Mouse (Mus musculus): Measurements from ENCODE around the gene Cyb5r4. TPM values are rescaled to one million over a fixed set of nuclear protein-coding genes. Genes with fewer than 3 reads are reported as not detected.

Gene Cyb5r4
- polyA plus RNA-seq, 1 experiment from 2014 or later: 47.3 TPM

DNA sequence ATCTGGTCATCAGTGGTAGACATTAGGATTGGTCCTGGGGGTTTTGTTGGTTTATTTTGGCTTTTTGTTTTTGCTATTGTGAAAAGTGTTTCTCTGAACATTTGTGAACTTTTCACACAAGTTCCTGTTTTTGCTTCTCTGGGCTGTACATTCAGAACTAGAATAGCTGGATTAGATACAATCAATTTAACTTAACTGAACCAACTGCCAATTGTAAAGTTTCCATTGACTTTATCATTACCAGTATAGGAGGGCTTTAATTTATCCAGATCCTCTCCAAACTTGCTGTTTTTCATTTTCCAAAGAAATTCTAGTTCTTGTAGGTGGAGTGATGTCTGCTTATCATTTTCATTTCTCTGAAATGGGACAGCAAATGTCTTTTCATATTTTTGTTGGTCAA lies 32.0 kb upstream of the Cyb5r4 start:
- Histone ChIP-seq H3K9ac (no peak overlapping the region), H3K4me3 (no peak overlapping the region), H3K36me3 (no peaks in the 10 kb centered on the region), H3K4me2 (no peak overlapping the region), H3K27me3 (replicated peaks) (no peaks in the 10 kb centered on the region), H3K4me1 (peaks cover 12% of the 10 kb centered on the region), H3K9me3 (no peaks in the 10 kb centered on the region), H3K27ac (replicated peaks) (no peak overlapping the region)
- no peak for ATAC-seq (ENCODE audit: extremely low read depth, insufficient number of reproducible peaks, low FRiP score, low TSS enrichment)

- no peak overlapping the region for H3K9ac ChIP-seq
- H3K36me3 ChIP-seq: no peaks in the 10 kb centered on the region
- peaks cover 12% of the 10 kb centered on the region for H3K4me1 ChIP-seq
- peak overlapping the region; percentile 18; the same call in 1 of the 2 replicates for H3K4me2 ChIP-seq
- no peak for ATAC-seq (ENCODE audit: extremely low read depth, insufficient number of reproducible peaks, low FRiP score, low TSS enrichment)
- H3K9me3 ChIP-seq: no peaks in the 10 kb centered on the region
- H3K4me3 ChIP-seq: no peak overlapping the region
- 42% methylated on average over 8 of the region's 8 CpGs for WGBS
- H3K27ac ChIP-seq (replicated peaks): no peak overlapping the region
- no peaks in the 10 kb centered on the region for H3K27me3 ChIP-seq (replicated peaks)
These were observed 30.1 kb upstream of the Cyb5r4 start for GRCm38 (mm10) chr9:86991758-86992157.

DNA sequence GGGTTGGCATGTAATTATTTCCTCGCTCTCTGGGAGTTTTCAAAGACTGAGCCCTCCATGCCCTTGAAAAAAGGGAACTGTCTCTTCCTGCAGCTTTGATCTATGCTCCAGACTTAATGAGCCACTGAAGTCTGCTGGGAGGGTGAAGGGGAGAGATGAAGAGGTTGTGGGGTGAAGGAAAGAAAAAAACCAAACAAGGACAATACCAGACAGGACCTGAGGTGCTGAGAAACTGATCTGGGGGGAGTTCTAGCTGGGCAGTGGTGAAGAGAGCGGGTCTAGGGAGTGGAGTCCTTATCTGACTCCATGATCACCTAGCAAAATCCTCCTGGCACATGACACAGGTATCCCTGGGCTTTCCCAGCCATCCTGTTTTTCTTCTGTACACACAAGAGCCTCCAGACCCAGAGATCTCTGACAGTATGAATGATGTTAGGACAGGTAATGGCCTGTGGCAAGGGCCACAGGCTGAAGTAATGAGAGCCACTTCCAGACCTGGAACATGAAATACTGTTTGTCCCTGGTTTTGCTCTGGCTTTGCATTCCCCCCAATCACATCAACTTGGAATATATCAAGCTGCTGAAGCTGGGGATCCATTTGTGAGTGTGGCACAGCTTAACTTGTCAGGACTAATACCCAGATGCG lies 24.6 kb upstream of the Cyb5r4 start:
- peaks cover under 1% of the 10 kb centered on the region for H3K4me1 ChIP-seq
- H3K27me3 ChIP-seq (replicated peaks): no peaks in the 10 kb centered on the region
- no peak overlapping the region for H3K4me3 ChIP-seq
- H3K4me2 ChIP-seq: no peak overlapping the region
- H3K27ac ChIP-seq (replicated peaks): no peak overlapping the region
- no peaks in the 10 kb centered on the region for H3K9me3 ChIP-seq
- no peak overlapping the region for H3K9ac ChIP-seq
- 65% methylated on average over 3 of the region's 3 CpGs for WGBS
- no peaks in the 10 kb centered on the region for H3K36me3 ChIP-seq
- no peak for ATAC-seq (ENCODE audit: extremely low read depth, insufficient number of reproducible peaks, low FRiP score, low TSS enrichment)

DNA sequence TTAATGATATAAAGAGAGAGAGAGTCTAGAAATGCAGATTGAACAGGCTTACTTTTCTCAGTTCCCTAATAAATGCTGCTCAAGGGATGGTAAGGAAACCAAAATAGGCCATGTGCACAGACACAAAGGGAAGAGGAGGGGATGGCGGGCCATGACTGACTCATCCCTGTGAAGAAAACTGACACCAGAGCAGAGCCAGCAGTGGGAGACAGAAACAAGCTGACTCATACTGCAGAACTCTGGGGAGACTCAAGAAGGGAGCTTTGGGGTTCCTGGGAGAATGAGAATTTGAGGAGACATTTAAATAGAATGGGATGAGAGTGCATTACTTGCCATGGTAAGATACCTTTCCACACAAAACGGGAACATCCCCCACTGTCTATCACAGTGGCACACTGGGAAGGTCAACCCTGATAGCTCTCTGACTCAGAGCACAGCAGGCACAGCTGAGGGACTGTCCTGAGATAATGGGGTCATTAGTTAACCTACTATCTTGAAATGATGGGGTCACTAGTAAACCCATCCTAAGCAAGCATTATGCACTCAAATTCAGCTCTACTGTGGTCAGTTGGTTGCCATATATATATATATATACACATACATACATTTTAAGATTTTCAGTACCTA lies 21.7 kb upstream of the Cyb5r4 start:
- ATAC-seq (ENCODE audit: extremely low read depth, insufficient number of reproducible peaks, low FRiP score, low TSS enrichment): no peak
- no peak overlapping the region for H3K9ac ChIP-seq
- H3K36me3 ChIP-seq: no peaks in the 10 kb centered on the region
- H3K27ac ChIP-seq (replicated peaks): no peak overlapping the region
- H3K9me3 ChIP-seq: no peaks in the 10 kb centered on the region
- no peak overlapping the region for H3K4me3 ChIP-seq
- peaks cover 8% of the 10 kb centered on the region for H3K4me1 ChIP-seq
- 50% methylated on average over 2 of the region's 2 CpGs for WGBS
- H3K4me2 ChIP-seq: no peak overlapping the region
- no peaks in the 10 kb centered on the region for H3K27me3 ChIP-seq (replicated peaks)

DNA sequence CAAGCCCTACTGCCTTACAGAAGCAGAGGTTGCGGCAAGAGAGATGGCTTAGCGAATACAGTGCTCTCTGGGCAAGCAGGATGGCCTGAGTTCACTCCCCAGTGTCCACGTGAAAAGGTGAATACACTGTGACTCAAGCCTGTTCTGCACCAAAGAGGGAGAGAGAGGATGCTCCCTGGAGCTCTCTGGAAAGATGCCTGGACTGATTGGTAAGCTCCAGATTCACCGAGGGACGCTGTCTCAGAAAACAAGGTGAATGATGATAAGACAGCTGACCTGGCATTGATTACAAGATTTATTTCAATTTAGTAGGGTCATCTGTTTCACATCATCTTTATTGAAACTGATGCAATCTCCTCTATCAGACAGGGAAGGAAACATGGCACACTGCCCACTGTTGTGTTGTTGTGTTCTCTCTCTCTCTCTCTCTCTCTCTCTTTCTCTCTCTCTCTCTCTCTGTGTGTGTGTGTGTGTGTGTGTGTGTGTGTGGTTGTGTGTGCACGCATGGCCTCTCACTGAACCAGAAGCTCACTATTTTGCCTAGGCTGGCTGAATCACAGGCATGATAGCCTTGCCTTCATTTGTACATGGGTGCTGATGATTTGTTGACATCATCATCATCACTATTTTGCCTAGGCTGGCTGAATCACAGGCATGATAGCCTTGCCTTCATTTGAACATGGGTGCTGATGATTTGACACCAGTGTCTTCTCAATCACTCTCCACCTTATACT lies 16.9 kb upstream of the Cyb5r4 start:
- Histone ChIP-seq H3K9me3 (no peaks in the 10 kb centered on the region), H3K4me3 (no peak overlapping the region), H3K4me2 (peak overlapping the region; percentile 41; the same call in 1 of the 2 replicates), H3K4me1 (peaks cover 24% of the 10 kb centered on the region), H3K27me3 (replicated peaks) (no peaks in the 10 kb centered on the region), H3K27ac (replicated peaks) (peak overlapping the region; percentile 90), H3K36me3 (no peaks in the 10 kb centered on the region), H3K9ac (no peak overlapping the region)
- whole genome bisulfite sequencing: 51% methylated on average over 6 of the region's 6 CpGs
- ATAC-seq (ENCODE audit: extremely low read depth, insufficient number of reproducible peaks, low FRiP score, low TSS enrichment): no peak; the same call in 1 of the 2 replicates

GRCm38 (mm10) chr9:87005435-87005779 lies 16.4 kb upstream of the Cyb5r4 start:
- peak overlapping the region; percentile 41 for H3K4me2 ChIP-seq

DNA sequence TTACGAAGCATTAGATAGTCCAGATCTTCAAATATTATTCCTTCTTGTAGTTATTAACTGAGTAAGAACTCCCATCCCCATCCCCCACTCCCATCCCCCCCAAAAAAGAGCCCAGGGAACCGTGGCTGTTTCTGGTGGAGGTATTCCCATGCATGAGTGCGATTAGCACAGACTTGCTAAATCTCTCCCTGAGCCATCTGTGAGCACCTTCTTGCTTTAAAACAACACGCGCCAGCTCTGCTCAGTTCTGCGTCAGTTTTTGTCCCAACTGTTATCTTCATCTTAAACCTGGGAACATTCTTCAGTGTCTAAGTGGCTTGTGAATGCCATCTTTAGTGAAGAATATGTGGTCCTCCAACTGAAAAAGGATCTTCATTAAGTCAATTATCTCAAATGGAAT lies 13.3 kb upstream of the Cyb5r4 start:
- WGBS: 67% methylated on average over 6 of the region's 6 CpGs
- H3K4me2 ChIP-seq: no peak overlapping the region
- no peak overlapping the region for H3K9ac ChIP-seq
- peaks cover 19% of the 10 kb centered on the region for H3K27me3 ChIP-seq (replicated peaks)
- no peak overlapping the region for H3K4me3 ChIP-seq
- no peak for ATAC-seq (ENCODE audit: extremely low read depth, insufficient number of reproducible peaks, low FRiP score, low TSS enrichment)
- no peaks in the 10 kb centered on the region for H3K36me3 ChIP-seq
- H3K4me1 ChIP-seq: peaks cover 24% of the 10 kb centered on the region
- no peaks in the 10 kb centered on the region for H3K9me3 ChIP-seq
- no peak overlapping the region for H3K27ac ChIP-seq (replicated peaks)

More at GRCm38 (mm10) chr9:87005435-87005779, 16.4 kb upstream of the Cyb5r4 start:
- 12% methylated on average over 5 of the region's 5 CpGs for WGBS
- H3K36me3 ChIP-seq: no peaks in the 10 kb centered on the region
- ATAC-seq (ENCODE audit: extremely low read depth, insufficient number of reproducible peaks, low FRiP score, low TSS enrichment): peak; percentile 64; the same call in 1 of the 2 replicates
- no peaks in the 10 kb centered on the region for H3K27me3 ChIP-seq (replicated peaks)
- no peak overlapping the region for H3K4me3 ChIP-seq
- H3K9ac ChIP-seq: peak overlapping the region; percentile 56; the same call in 1 of the 2 replicates
- peaks cover 24% of the 10 kb centered on the region for H3K4me1 ChIP-seq
- no peaks in the 10 kb centered on the region for H3K9me3 ChIP-seq
- H3K27ac ChIP-seq (replicated peaks): peak overlapping the region; percentile 90

DNA sequence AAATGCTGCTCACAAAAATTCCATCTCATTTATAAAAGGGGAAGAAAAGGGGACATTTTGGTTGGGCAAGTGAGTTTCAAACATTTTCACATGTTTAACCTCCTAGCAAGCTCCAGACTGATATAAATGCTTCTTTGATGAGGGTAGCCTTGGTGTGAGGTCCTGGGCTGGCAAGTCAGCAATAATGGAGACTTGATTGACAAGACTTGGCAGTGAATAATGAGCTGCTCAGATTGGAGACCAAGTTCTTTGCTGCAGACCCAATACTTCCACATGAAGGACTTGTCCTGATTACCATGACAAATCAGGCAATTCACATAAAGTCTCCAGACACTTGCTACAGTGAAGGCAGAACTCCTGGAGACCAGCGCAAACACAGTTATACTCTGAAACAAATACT lies 12.9 kb upstream of the Cyb5r4 start:
- 90% methylated on average over 1 of the region's 1 CpGs for WGBS
- H3K9ac ChIP-seq: no peak overlapping the region
- ATAC-seq (ENCODE audit: extremely low read depth, insufficient number of reproducible peaks, low FRiP score, low TSS enrichment): no peak
- H3K4me1 ChIP-seq: peaks cover 24% of the 10 kb centered on the region
- H3K27me3 ChIP-seq (replicated peaks): peaks cover 21% of the 10 kb centered on the region
- no peaks in the 10 kb centered on the region for H3K9me3 ChIP-seq
- no peaks in the 10 kb centered on the region for H3K36me3 ChIP-seq
- no peak overlapping the region for H3K4me3 ChIP-seq
- no peak overlapping the region for H3K4me2 ChIP-seq
- H3K27ac ChIP-seq (replicated peaks): no peak overlapping the region

DNA sequence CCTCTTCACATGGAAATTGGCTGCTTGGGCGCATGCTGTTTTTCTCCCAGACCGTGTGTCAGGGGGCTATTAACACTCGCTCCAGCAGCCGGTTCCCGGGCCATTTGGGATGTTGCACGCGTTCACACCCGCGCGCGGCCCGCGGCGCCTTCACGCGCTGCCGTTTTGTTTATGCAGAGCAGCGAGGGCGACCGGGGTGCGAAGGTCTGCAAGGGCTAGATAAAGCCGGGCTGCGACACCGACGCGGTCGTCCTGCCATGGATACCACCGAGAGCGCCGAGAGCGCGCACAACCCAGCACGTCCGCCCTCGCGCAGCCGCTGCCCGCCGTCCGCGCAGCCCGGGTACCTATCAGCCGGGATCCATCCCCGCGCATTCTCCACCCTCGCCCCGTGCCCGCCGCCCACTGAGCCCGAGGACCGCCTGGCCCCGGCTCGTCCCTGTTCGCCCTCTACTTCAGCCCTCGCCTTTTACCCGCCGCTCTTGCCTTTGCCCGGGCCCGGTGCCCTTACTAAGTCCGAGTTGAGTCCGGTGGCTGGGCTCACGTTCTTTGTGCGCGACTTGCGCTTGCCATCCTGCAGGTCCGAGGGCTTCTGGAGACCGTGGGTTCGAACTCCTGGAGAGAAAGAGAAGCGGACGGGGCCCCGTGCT lies 6.4 kb upstream of the Cyb5r4 start, which contains the start of gene Ripply2:
Gene Ripply2, plus strand, starts transcription at position 250 of the 650 bp plus-strand sequence.
- under 1% methylated on average over 70 of the region's 71 CpGs for WGBS
- peak within 1 kb of the TSS; percentile 63 for H3K4me3 ChIP-seq
- H3K4me1 ChIP-seq: peaks cover 5% of the 10 kb centered on the region
- no peak within 1 kb of the TSS for H3K27ac ChIP-seq (replicated peaks)
- H3K9me3 ChIP-seq: no peaks in the 10 kb centered on the region
- H3K27me3 ChIP-seq (replicated peaks): peaks cover 68% of the 10 kb centered on the region
- H3K9ac ChIP-seq: peak within 1 kb of the TSS; percentile 78
- no peak for ATAC-seq (ENCODE audit: extremely low read depth, insufficient number of reproducible peaks, low FRiP score, low TSS enrichment)
- no peaks in the 10 kb centered on the region for H3K36me3 ChIP-seq
- H3K4me2 ChIP-seq: peak within 1 kb of the TSS; percentile 91

DNA sequence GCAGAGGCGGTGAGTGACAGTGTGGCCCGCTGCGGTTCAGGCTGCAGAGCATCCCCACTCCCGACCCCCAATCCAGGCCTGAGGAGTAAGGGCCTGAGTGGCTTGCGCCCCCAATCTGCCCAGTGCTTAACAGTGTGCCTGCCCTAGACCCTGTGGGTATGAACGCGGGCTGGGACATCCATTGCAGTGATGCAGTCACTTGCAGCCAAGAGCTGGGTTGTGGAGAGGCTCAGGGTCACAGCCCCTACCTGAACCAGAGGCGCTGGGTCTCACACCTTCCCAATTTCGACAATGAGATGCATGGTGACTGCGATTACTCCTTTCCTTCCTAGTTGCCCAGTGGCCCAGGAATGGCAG lies 5.9 kb upstream of the Cyb5r4 start:
- Histone ChIP-seq H3K27ac (replicated peaks) (no peak overlapping the region), H3K4me1 (peaks cover 5% of the 10 kb centered on the region), H3K36me3 (no peaks in the 10 kb centered on the region), H3K27me3 (replicated peaks) (peaks cover 68% of the 10 kb centered on the region), H3K4me3 (peak overlapping the region; percentile 63), H3K4me2 (peak overlapping the region; percentile 91), H3K9me3 (no peaks in the 10 kb centered on the region), H3K9ac (peak overlapping the region; percentile 78)
- 6% methylated on average over 10 of the region's 10 CpGs for WGBS
- no peak for ATAC-seq (ENCODE audit: extremely low read depth, insufficient number of reproducible peaks, low FRiP score, low TSS enrichment)

DNA sequence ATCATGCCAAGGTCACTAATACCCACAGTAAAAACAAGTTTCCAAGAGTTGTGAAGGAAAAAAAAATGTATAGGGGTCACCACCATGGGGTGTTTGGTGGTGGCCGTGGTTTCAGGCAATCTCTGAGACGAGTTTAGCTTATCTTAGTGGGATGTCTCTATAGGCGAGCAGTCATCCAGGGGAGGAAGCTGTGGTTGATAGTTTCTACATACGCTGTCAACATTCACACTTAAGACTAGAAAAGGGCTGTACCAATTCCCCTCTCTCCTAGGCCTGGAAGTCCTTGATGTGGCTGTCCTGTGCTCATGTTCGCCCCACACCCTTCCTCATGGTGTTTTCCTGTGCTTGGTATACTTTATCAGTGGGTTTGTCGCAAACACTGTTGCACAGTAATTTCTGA lies 4.0 kb downstream of the Cyb5r4 start:
- ATAC-seq (ENCODE audit: extremely low read depth, insufficient number of reproducible peaks, low FRiP score, low TSS enrichment): no peak
- WGBS: 49% methylated on average over 6 of the region's 6 CpGs

More for the DNA sequence above, 4.0 kb downstream of the Cyb5r4 start:
- no peak overlapping the region for H3K9ac ChIP-seq
- no peaks in the 10 kb centered on the region for H3K27me3 ChIP-seq (replicated peaks)
- H3K4me2 ChIP-seq: no peak overlapping the region
- H3K9me3 ChIP-seq: no peaks in the 10 kb centered on the region
- H3K4me3 ChIP-seq: no peak overlapping the region
- H3K27ac ChIP-seq (replicated peaks): no peak overlapping the region
- H3K36me3 ChIP-seq: peaks cover 4% of the 10 kb centered on the region; the same call in 1 of the 2 replicates
- H3K4me1 ChIP-seq: peaks cover 18% of the 10 kb centered on the region

Data from heart, embryonic 13.5 days (tissue).